Mouse (Mus musculus) embryonic fibroblast, embryonic 13.5 days (primary cell): ENCODE results near the gene Arhgef10l.

ENCODE experiments used
- CTCF ChIP-seq: IDR thresholded peaks from 2 replicates; pipeline ENCODE4 v1.5.1; 2011; ENCODE audit warnings: mild to moderate bottlenecking, control low read depth, low read length, moderate library complexity, borderline replicate concordance; ENCODE audit not compliant: insufficient read depth
- POLR2A ChIP-seq: IDR thresholded peaks from 2 replicates; pipeline ENCODE4 v1.6.1; 2011; ENCODE audit warnings: low read depth, mild to moderate bottlenecking, control low read depth, low read length, moderate library complexity

GRCm38 (mm10) chr4:140504067-140504913 is 161.5 kb downstream of the Arhgef10l start:
- TF ChIP-seq POLR2A (no peak), CTCF (no peak)
